Mouse (Mus musculus) lung, postnatal 10 days (tissue): ENCODE measurements at regions not wholly inside any gene's neighbourhood (a gene's known extent, or its start where the extent isn't known, plus 50 kb on each side); places are given as distances from the start of the nearest gene placed in this dataset.
A peak's percentile ranks its signal among the peaks of the same experiment; 100 is the strongest.
"Not testable (repeated sequence)": the region's sequence is repeated elsewhere in the genome, so short reads cannot be mapped to it uniquely, and the experiment has no call there.

Experiments used
- DNase-seq: peaks from one replicate; pipeline ENCODE4 v3.0.0; 2021

GRCm38 (mm10) chr1:157622156-157622555 lies 115.6 kb downstream of the Sec16b start:
- not testable (repeated sequence) for DNase-seq

- DNase-seq, result no peak
Observed at GRCm38 (mm10) chr1:157632586-157632985, 126.1 kb downstream of the Sec16b start.

GRCm38 (mm10) chr1:157633470-157633869 lies 126.9 kb downstream of the Sec16b start:
- no peak for DNase-seq

- DNase-seq, result no peak
Observed at GRCm38 (mm10) chr1:157635776-157636175, 129.2 kb downstream of the Sec16b start.

GRCm38 (mm10) chr1:157643524-157643923 lies 137.0 kb downstream of the Sec16b start:
- DNase-seq, result no peak

GRCm38 (mm10) chr1:157645682-157646421 lies 139.3 kb downstream of the Sec16b start:
- DNase-seq, result no peak

GRCm38 (mm10) chr1:157655446-157655845 lies 148.9 kb downstream of the Sec16b start:
- no peak for DNase-seq

- DNase-seq, result no peak
Observed at GRCm38 (mm10) chr1:157669626-157670025, 163.1 kb downstream of the Sec16b start.

- DNase-seq, result no peak
Observed at GRCm38 (mm10) chr1:157684356-157684755, 177.8 kb downstream of the Sec16b start.

GRCm38 (mm10) chr1:157695198-157695597 lies 188.7 kb downstream of the Sec16b start:
- no peak for DNase-seq

GRCm38 (mm10) chr1:157703639-157704038 lies 197.1 kb downstream of the Sec16b start:
- no peak for DNase-seq

GRCm38 (mm10) chr1:157705364-157705763 lies 198.8 kb downstream of the Sec16b start:
- DNase-seq, result peak; percentile 10

- DNase-seq, result no peak
Observed at GRCm38 (mm10) chr1:157707256-157707655, 200.7 kb downstream of the Sec16b start.

GRCm38 (mm10) chr1:157709117-157709516 lies 202.6 kb downstream of the Sec16b start:
- DNase-seq, result no peak

GRCm38 (mm10) chr1:157710870-157711269 lies 204.3 kb downstream of the Sec16b start:
- no peak for DNase-seq

GRCm38 (mm10) chr1:157712519-157712918 lies 206.0 kb downstream of the Sec16b start:
- no peak for DNase-seq

GRCm38 (mm10) chr1:157713851-157714250 lies 207.3 kb downstream of the Sec16b start:
- DNase-seq, result no peak

- no peak for DNase-seq
Observed at GRCm38 (mm10) chr1:157715632-157716031, 209.1 kb downstream of the Sec16b start.

GRCm38 (mm10) chr1:157717131-157717530 lies 210.6 kb downstream of the Sec16b start:
- no peak for DNase-seq

- no peak for DNase-seq
Observed at GRCm38 (mm10) chr1:157721946-157722345, 215.4 kb downstream of the Sec16b start.

- DNase-seq, result no peak
Observed at GRCm38 (mm10) chr1:157731124-157731523, 224.6 kb downstream of the Sec16b start.

- no peak for DNase-seq
Observed at GRCm38 (mm10) chr1:157740725-157741665, 234.5 kb downstream of the Sec16b start.

GRCm38 (mm10) chr1:157745611-157746010 lies 239.1 kb downstream of the Sec16b start:
- DNase-seq, result peak; percentile 55
